Mouse (Mus musculus): ENCODE measurements at regions not wholly inside any gene's neighbourhood (a gene's known extent, or its start where the extent isn't known, plus 50 kb on each side); places are given as distances from the start of the nearest gene placed in this dataset.

DNA sequence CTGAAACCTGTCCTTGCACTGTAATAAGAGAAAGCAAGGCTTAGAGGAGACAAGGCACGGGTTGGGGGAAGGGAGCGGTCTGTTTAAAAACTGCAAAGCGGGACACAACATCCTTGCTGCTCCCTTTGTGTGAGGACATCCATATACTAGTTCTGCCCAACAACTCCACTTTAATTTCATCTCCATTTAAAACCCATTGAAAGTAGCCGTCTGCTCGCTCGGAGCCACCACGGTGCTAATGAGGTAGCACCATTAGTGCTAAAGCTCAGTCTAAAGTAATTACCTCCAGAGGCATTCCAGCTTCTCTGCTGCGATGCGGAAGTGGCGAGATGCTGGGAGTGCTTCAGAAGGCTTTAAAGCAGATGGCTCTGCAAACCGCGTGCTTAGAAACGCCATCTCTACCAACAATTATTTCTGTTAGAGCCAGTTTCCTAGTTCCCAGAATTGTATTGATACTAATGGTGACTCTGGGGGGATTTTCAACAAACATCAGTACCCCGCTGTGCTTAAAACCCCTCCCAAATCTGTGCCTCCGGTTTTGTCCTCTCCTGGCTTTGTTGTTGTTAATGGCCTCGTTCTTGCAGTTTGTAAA, 154.7 kb upstream of the Tmtc1 start:
- TF ChIP-seq POLR2A (IDR thresholded peaks at IDR 0.05; ENCODE audit: insufficient read length, low read depth): no peak
- no peak for TF ChIP-seq CEBPB (IDR thresholded peaks at IDR 0.05; ENCODE audit: insufficient read depth, poor library complexity, severe bottlenecking)
- TF ChIP-seq E2F4 (IDR thresholded peaks at IDR 0.05; ENCODE audit: insufficient read depth): no peak
- no peak for TF ChIP-seq MYOG (IDR thresholded peaks at IDR 0.05; ENCODE audit: control insufficient read depth in 1 of 3, insufficient read depth in 1 of 3, insufficient read length in 2 of 3, low read depth in 2 of 3)
- TF ChIP-seq TCF12 (IDR thresholded peaks at IDR 0.05; ENCODE audit: insufficient read depth, poor library complexity, severe bottlenecking): no peak
- TF ChIP-seq MAX (IDR thresholded peaks at IDR 0.05; ENCODE audit: low read depth): no peak
- no peak for TF ChIP-seq TCF3 (IDR thresholded peaks at IDR 0.05; ENCODE audit: insufficient read length, low read depth)
- Histone ChIP-seq H3K79me2 (ENCODE audit: control insufficient read depth, insufficient read depth) (no peaks in the 10 kb centered on the region), H3K4me2 (ENCODE audit: low read depth) (no peak overlapping the region), H3ac (ENCODE audit: control insufficient read depth, insufficient read length) (no peak overlapping the region), H3K36me3 (ENCODE audit: control insufficient read depth, insufficient read depth) (no peaks in the 10 kb centered on the region), H3K27me3 (ENCODE audit: control insufficient read depth, insufficient read depth, insufficient read length) (peaks cover 6% of the 10 kb centered on the region), H3K4me3 (no peak overlapping the region)

DNA sequence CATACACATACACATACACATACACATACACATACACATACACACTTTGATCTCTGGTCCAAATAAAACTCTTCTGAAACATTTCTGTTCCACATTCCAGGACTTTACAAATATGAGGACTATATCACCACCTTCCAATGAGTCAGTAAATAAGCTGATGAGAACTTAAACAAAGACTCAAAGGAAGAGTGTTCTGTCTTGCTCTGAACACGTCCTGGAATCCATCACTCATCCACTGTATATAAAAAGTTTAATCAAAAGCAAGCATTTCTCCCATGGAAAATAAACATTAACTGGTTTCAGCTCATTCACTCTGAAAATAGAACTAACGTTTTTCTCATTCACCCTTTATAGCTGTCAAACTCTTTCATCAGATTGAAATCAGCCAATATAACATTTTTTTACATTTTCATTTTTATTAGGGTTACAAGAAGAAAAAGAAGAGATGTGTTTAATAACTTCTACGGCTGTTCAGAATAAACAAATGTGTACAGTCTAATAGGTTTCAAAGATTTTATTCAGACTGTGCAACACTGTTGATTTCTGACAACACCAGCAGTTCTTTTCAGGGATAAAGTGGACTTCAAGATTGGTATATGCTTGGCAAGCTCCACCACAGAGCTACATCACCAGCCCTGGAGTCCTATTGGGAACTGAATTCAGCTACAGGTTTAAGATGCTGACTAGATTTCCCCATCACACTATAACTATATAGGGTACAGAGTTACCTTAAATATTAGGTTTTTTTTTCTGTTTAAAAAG, 151.0 kb upstream of the Tmtc1 start:
- Histone ChIP-seq H3K79me2 (ENCODE audit: control insufficient read depth, insufficient read depth) (no peaks in the 10 kb centered on the region), H3K4me2 (ENCODE audit: low read depth) (no peak overlapping the region), H3K27me3 (ENCODE audit: control insufficient read depth, insufficient read depth, insufficient read length) (peaks cover 6% of the 10 kb centered on the region), H3K36me3 (ENCODE audit: control insufficient read depth, insufficient read depth) (no peaks in the 10 kb centered on the region), H3ac (ENCODE audit: control insufficient read depth, insufficient read length) (no peak overlapping the region), H3K4me3 (no peak overlapping the region)
- TF ChIP-seq POLR2AphosphoS2 (IDR thresholded peaks at IDR 0.05; ENCODE audit: insufficient read length, low read depth): no peak
- TF ChIP-seq REST (IDR thresholded peaks at IDR 0.05; ENCODE audit: insufficient read depth, insufficient read length): no peak
- TF ChIP-seq TCF3 (IDR thresholded peaks at IDR 0.05; ENCODE audit: insufficient read length, low read depth): no peak
- TF ChIP-seq SRF (IDR thresholded peaks at IDR 0.05; ENCODE audit: control insufficient read depth, insufficient read length, low read depth): no peak
- TF ChIP-seq POLR2A (IDR thresholded peaks at IDR 0.05; ENCODE audit: insufficient read length, low read depth): no peak
- no peak for TF ChIP-seq TCF12 (IDR thresholded peaks at IDR 0.05; ENCODE audit: insufficient read depth, poor library complexity, severe bottlenecking)
- TF ChIP-seq CEBPB (IDR thresholded peaks at IDR 0.05; ENCODE audit: insufficient read depth, poor library complexity, severe bottlenecking): no peak

DNA sequence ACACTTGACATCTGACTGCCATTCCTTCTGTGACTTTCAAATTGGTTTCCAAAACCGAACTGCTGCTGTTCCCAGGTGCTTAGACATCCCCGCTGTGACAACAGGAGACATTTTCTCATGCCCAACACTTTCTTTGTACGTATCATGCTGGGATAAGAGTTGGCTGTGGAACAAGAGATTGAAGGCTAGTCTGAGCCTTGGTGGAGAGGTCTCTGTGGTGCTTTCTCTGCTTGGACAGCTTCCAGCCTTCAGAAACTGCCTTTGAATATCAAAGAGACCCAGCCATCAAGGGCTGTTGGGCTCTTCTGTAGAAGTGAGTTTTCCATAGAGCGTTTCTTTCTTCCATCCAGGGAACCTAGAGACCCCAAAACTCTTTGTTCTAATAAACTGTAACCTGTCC, 144.8 kb upstream of the Tmtc1 start:
- H3K4me3 ChIP-seq: no peak overlapping the region
- no peak overlapping the region for H3ac ChIP-seq (ENCODE audit: control insufficient read depth, insufficient read length)
- no peak overlapping the region for H3K4me2 ChIP-seq (ENCODE audit: low read depth)
- no peaks in the 10 kb centered on the region for H3K36me3 ChIP-seq (ENCODE audit: control insufficient read depth, insufficient read depth)
- TF ChIP-seq CEBPB (IDR thresholded peaks at IDR 0.05; ENCODE audit: insufficient read depth, poor library complexity, severe bottlenecking): no peak
- TF ChIP-seq MYOG (IDR thresholded peaks at IDR 0.05; ENCODE audit: control insufficient read depth in 1 of 3, insufficient read depth in 1 of 3, insufficient read length in 2 of 3, low read depth in 2 of 3): no peak
- TF ChIP-seq REST (IDR thresholded peaks at IDR 0.05; ENCODE audit: insufficient read depth, insufficient read length): no peak
- no peak for TF ChIP-seq MYOD1 (IDR thresholded peaks at IDR 0.05; ENCODE audit: control insufficient read depth in 1 of 3, insufficient read length in 2 of 3, low read depth in 2 of 3)
- no peak for TF ChIP-seq TCF12 (IDR thresholded peaks at IDR 0.05; ENCODE audit: insufficient read depth, poor library complexity, severe bottlenecking)
- no peak for TF ChIP-seq SRF (IDR thresholded peaks at IDR 0.05; ENCODE audit: control insufficient read depth, insufficient read length, low read depth)
- TF ChIP-seq MAX (IDR thresholded peaks at IDR 0.05; ENCODE audit: low read depth): no peak
- no peak for TF ChIP-seq USF1 (IDR thresholded peaks at IDR 0.05; ENCODE audit: low read depth)
- TF ChIP-seq POLR2AphosphoS2 (IDR thresholded peaks at IDR 0.05; ENCODE audit: insufficient read length, low read depth): no peak
- TF ChIP-seq E2F4 (IDR thresholded peaks at IDR 0.05; ENCODE audit: insufficient read depth): no peak
- no peak for TF ChIP-seq POLR2A (IDR thresholded peaks at IDR 0.05; ENCODE audit: insufficient read length, low read depth)
- no peak for TF ChIP-seq TCF3 (IDR thresholded peaks at IDR 0.05; ENCODE audit: insufficient read length, low read depth)
- no peaks in the 10 kb centered on the region for H3K27me3 ChIP-seq (ENCODE audit: control insufficient read depth, insufficient read depth, insufficient read length)
- H3K79me2 ChIP-seq (ENCODE audit: control insufficient read depth, insufficient read depth): no peaks in the 10 kb centered on the region

DNA sequence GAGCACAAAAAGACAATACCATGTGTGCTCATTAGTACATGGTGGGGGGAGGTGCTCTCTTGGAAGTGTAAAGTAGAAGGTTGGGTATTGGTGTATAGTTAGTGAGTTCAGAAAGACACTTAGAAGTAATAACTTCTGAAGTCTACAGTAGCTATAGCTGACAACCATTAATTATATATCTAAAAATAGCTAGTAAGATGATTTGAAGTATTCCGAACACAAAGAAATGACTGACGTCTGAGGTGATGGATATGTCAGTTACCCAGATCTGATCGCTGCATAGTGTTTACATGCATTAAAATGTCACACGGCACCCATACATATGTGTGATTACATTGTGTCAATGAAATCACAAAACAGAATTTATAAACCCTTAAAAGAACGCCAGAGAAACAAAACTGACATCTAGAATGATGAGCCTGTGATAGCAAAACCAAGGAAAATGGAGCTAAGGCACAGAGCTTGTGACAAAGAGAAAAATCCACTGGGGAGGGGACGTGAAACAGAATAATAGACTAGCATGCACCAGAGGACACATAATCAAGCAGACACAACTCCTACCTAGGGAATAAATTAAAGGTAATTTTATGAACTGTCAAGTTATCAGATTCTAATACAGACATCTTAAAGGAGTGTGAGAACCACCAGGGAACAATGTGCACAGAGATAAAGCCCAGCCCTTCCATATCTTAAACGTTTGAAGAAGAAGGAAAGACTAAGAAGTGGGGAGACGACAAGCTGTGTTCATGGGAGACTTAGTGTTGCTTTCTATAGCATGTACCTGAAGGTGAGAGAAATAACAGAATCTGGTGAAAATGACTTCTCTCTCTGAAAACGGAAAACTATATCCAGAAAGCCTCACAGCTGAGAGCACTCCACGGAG, 142.5 kb upstream of the Tmtc1 start:
- no peak overlapping the region for H3K4me2 ChIP-seq (ENCODE audit: low read depth)
- no peak overlapping the region for H3K4me3 ChIP-seq
- H3ac ChIP-seq (ENCODE audit: control insufficient read depth, insufficient read length): no peak overlapping the region
- TF ChIP-seq CEBPB (IDR thresholded peaks at IDR 0.05; ENCODE audit: insufficient read depth, poor library complexity, severe bottlenecking) (no peak), POLR2A (IDR thresholded peaks at IDR 0.05; ENCODE audit: insufficient read length, low read depth) (no peak), E2F4 (IDR thresholded peaks at IDR 0.05; ENCODE audit: insufficient read depth) (no peak), TCF3 (IDR thresholded peaks at IDR 0.05; ENCODE audit: insufficient read length, low read depth) (no peak), SRF (IDR thresholded peaks at IDR 0.05; ENCODE audit: control insufficient read depth, insufficient read length, low read depth) (no peak), TCF12 (IDR thresholded peaks at IDR 0.05; ENCODE audit: insufficient read depth, poor library complexity, severe bottlenecking) (no peak), REST (IDR thresholded peaks at IDR 0.05; ENCODE audit: insufficient read depth, insufficient read length) (no peak), MYOD1 (IDR thresholded peaks at IDR 0.05; ENCODE audit: control insufficient read depth in 1 of 3, insufficient read length in 2 of 3, low read depth in 2 of 3) (no peak), USF1 (IDR thresholded peaks at IDR 0.05; ENCODE audit: low read depth) (no peak), POLR2AphosphoS2 (IDR thresholded peaks at IDR 0.05; ENCODE audit: insufficient read length, low read depth) (no peak), MYOG (IDR thresholded peaks at IDR 0.05; ENCODE audit: control insufficient read depth in 1 of 3, insufficient read depth in 1 of 3, insufficient read length in 2 of 3, low read depth in 2 of 3) (no peak), MAX (IDR thresholded peaks at IDR 0.05; ENCODE audit: low read depth) (no peak)
- H3K27me3 ChIP-seq (ENCODE audit: control insufficient read depth, insufficient read depth, insufficient read length): no peaks in the 10 kb centered on the region
- no peaks in the 10 kb centered on the region for H3K79me2 ChIP-seq (ENCODE audit: control insufficient read depth, insufficient read depth)
- H3K36me3 ChIP-seq (ENCODE audit: control insufficient read depth, insufficient read depth): no peaks in the 10 kb centered on the region
